Mouse (Mus musculus) C2C12 (cell line): ENCODE results near the gene Kcnj15. TPM values are rescaled to one million over a fixed set of nuclear protein-coding genes. Genes with fewer than 3 reads are reported as not detected.

Experiments
- H3K27me3 ChIP-seq: one replicate; pipeline ENCODE4 v1.6.1; 2011; ENCODE audit not compliant: control insufficient read depth, insufficient read depth, insufficient read length
- H3K36me3 ChIP-seq: one replicate; pipeline ENCODE4 v1.6.1; 2011; ENCODE audit not compliant: control insufficient read depth, insufficient read depth
- H3K4me3 ChIP-seq: one replicate; pipeline ENCODE4 v1.5.1; 2011; ENCODE audit warnings: mild to moderate bottlenecking, control low read depth; ENCODE audit not compliant: poor library complexity, insufficient read depth, severe bottlenecking
- H3K79me2 ChIP-seq: one replicate; pipeline ENCODE4 v1.6.1; 2011; ENCODE audit not compliant: control insufficient read depth, insufficient read depth
- H3K79me3 ChIP-seq: one replicate; pipeline ENCODE4 v1.6.1; 2011; ENCODE audit warnings: low read depth, control low read depth
- H3ac ChIP-seq: one replicate; pipeline ENCODE3; 2011; ENCODE audit warnings: low read depth; ENCODE audit not compliant: control insufficient read depth, insufficient read length
- CEBPB ChIP-seq: IDR thresholded peaks from one replicate; pipeline ENCODE4 v1.6.1; 2011; ENCODE audit warnings: low read depth, mild to moderate bottlenecking, control low read depth, moderate library complexity
- CTCF ChIP-seq: IDR thresholded peaks from one replicate; pipeline ENCODE4 v1.5.1; 2011; ENCODE audit not compliant: control insufficient read depth, insufficient read depth, insufficient read length
- FOSL1 ChIP-seq: IDR thresholded peaks from one replicate; pipeline ENCODE4 v1.8.0; 2011; ENCODE audit warnings: mild to moderate bottlenecking, low read length; ENCODE audit not compliant: poor library complexity, insufficient read depth, severe bottlenecking
- MAX ChIP-seq: IDR thresholded peaks from one replicate; pipeline ENCODE4 v1.6.1; 2011; ENCODE audit warnings: mild to moderate bottlenecking, control low read depth
- MYOD1 ChIP-seq: IDR thresholded peaks from one replicate; pipeline ENCODE4 v1.6.1; 2011; ENCODE audit warnings: low read depth; ENCODE audit not compliant: control insufficient read depth, insufficient read length
- MYOG ChIP-seq: IDR thresholded peaks from one replicate; pipeline ENCODE4 v1.6.1; 2011; ENCODE audit not compliant: control insufficient read depth, insufficient read length; ENCODE audit errors: extremely low read depth
- USF1 ChIP-seq: IDR thresholded peaks from one replicate; pipeline ENCODE4 v1.6.1; 2011; ENCODE audit warnings: low read depth, mild to moderate bottlenecking, control low read depth, moderate library complexity
- polyA plus RNA-seq: library from polyadenylated mRNA; unstranded; fragments of >200 nt; fragmentation: generic; extraction: Trizol; gene quantifications from one replicate; pipeline ENCODE4 v1.2.1, GENCODE M21; 2012; ENCODE audit warnings: missing spikeins

Gene Kcnj15
- polyA plus RNA-seq, 1 experiment, result 0.22 TPM

DNA sequence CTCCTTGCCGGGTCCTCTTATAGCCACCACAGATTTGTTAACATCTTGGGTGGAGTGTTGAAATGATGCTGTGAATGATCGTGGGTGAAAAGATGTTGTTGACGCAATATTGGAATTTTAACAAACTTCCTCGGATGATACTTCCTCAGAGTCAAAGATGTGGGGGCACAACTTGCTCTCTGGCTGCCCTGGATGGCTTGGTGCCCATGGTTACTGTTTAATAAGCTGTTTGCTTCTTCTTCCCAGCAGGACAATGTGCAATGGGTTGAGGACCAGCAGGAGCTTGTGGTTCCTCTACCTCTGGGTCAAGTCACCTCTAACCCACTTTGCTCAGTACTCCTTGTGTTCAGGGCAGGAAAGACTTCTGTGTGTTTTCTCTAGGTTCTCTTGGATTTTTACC is 15.2 kb upstream of the Kcnj15 start:
- H3K36me3 ChIP-seq, result no peaks in the 10 kb centered on the region
- H3K79me3 ChIP-seq, result no peaks in the 10 kb centered on the region
- H3K4me3 ChIP-seq, result no peak overlapping the region
- H3K79me2 ChIP-seq, result no peaks in the 10 kb centered on the region
- TF ChIP-seq MYOD1 (no peak), CTCF (no peak), CEBPB (no peak)
- no peaks in the 10 kb centered on the region for H3K27me3 ChIP-seq
- no peak overlapping the region for H3ac ChIP-seq

DNA sequence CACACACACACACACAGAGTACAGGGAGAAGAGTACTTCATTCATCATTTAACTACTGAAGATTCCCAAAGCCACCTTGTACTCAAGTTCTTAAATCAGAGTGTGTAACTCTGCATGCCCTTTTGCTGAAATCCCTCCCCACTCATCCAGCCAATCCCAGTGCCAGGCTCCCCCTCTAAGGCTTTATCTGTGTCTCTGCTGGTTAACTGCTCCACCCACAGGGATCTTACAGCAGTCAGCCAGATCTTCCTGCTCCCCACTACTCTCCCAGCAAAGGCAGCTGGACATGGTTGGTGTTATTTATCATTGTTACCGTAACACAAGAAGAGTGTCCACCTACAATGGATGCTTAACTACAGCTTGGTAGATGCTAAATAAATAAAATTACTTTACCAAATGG is 14.0 kb upstream of the Kcnj15 start:
- H3K79me2 ChIP-seq, result no peaks in the 10 kb centered on the region

DNA sequence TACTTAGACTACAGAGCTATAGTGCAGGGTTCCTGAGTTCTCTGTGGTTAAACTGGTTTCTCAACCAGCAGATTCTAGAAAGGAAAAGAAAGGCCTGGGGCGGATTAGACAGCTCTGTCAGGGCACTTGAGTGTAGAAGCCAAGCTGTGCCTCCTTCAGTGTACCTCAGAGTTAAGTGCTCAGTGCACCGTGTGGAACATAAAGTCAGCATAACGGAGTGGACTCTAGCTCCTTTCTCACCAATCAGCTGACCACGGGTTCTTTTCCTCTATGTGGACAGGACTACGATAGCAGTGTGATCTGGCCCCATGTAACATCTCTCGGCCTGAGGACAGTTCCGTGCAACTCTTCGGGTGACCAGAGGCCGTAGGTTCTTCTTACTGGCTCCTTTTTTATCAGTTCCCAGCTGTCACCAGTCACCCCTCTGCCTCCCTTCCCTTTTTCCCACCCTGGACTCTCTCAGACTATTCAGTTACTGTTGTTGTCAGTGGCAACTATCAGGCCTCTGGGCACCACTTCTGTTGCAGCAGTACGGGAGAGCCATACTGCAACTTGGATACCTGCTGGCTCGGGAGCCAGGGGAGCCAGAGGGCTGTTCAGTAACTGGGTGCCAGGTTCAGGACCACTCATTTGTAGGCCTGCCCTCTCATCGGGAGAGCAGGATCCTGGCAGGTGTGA is 12.6 kb upstream of the Kcnj15 start:
- no peaks in the 10 kb centered on the region for H3K79me3 ChIP-seq
- no peak for TF ChIP-seq FOSL1
- TF ChIP-seq MAX, result no peak
- no peak for TF ChIP-seq CTCF
- no peaks in the 10 kb centered on the region for H3K36me3 ChIP-seq
- no peaks in the 10 kb centered on the region for H3K79me2 ChIP-seq
- H3K27me3 ChIP-seq, result no peaks in the 10 kb centered on the region
- H3ac ChIP-seq, result no peak overlapping the region
- no peak overlapping the region for H3K4me3 ChIP-seq

More for the DNA sequence above, 14.0 kb upstream of the Kcnj15 start:
- Histone ChIP-seq H3K79me3 (no peaks in the 10 kb centered on the region), H3K36me3 (no peaks in the 10 kb centered on the region), H3ac (no peak overlapping the region), H3K4me3 (no peak overlapping the region), H3K27me3 (no peaks in the 10 kb centered on the region)
- TF ChIP-seq MAX (no peak), CEBPB (no peak)

DNA sequence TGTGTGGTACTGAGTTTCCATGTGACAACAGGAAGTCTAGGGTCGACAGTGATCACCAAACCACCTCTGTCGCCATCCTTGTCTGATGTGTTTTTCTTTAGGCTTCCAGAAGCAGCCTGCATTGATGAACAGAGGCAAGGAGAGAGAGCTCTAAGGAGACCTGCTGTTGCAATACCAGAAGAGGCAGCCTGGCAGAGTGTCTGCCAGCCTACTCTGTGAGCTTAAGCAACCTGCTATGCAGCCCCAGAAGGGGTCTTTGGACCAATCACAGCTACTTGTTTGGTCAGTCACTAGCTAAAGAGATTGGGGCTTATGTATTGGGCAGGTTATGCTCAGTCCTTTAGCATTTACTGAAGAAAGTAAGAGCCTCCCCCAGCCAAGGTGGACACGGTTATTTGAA is 11.9 kb upstream of the Kcnj15 start:
- Histone ChIP-seq H3K27me3 (no peaks in the 10 kb centered on the region), H3K79me3 (no peaks in the 10 kb centered on the region), H3K4me3 (no peak overlapping the region), H3K79me2 (no peaks in the 10 kb centered on the region), H3ac (no peak overlapping the region), H3K36me3 (no peaks in the 10 kb centered on the region)
- TF ChIP-seq CEBPB (no peak), MYOG (no peak)

DNA sequence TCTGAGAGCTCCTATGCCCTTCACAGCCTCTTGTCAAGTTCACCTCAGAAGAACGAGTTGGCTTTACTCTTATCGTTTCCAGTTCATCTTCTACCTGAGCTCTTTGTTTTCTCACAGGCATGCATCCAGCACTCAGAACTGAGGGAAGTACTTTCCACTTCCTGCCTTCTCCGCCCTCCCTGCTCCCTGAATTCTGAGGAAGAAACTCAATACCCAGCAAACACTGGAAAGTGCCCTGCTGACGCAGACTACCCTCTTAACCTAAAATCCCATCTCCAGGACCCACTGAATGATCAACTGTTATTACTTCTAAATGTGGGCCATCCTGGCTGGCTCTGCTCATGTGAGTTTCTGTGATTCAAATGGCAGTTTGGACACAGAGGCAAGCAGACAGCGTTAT is 8.7 kb upstream of the Kcnj15 start:
- Histone ChIP-seq H3K79me3 (no peaks in the 10 kb centered on the region), H3K27me3 (no peaks in the 10 kb centered on the region), H3K79me2 (no peaks in the 10 kb centered on the region), H3ac (no peak overlapping the region), H3K4me3 (no peak overlapping the region), H3K36me3 (no peaks in the 10 kb centered on the region)
- TF ChIP-seq MYOG, result no peak
- no peak for TF ChIP-seq MAX
- no peak for TF ChIP-seq USF1
- no peak for TF ChIP-seq CEBPB

DNA sequence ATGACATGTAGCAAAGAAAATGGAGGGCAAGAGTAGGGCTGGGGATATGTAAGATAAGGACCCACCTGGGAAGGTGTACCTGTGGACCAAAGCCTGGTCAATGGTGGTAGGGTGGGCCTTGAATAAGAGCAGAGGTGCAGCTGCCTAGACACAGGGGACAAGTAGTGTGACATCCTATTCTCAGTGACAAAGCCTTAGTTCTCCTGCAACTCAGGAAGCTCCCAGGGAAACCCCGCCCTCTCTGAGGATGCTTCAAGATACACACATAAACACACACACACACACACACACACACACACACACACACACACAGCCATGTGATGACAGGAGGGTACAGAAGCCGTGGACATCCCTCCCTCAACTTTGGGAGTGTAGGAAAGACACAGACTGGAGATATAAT is 710 bp upstream of the Kcnj15 start:
- TF ChIP-seq CTCF (no peak), FOSL1 (no peak), MAX (no peak), MYOG (no peak), USF1 (no peak), MYOD1 (no peak), CEBPB (no peak)
- Histone ChIP-seq H3K36me3 (no peaks in the 10 kb centered on the region), H3K4me3 (no peak overlapping the region), H3K27me3 (peaks cover 3% of the 10 kb centered on the region), H3ac (no peak overlapping the region), H3K79me2 (no peaks in the 10 kb centered on the region), H3K79me3 (no peaks in the 10 kb centered on the region)

DNA sequence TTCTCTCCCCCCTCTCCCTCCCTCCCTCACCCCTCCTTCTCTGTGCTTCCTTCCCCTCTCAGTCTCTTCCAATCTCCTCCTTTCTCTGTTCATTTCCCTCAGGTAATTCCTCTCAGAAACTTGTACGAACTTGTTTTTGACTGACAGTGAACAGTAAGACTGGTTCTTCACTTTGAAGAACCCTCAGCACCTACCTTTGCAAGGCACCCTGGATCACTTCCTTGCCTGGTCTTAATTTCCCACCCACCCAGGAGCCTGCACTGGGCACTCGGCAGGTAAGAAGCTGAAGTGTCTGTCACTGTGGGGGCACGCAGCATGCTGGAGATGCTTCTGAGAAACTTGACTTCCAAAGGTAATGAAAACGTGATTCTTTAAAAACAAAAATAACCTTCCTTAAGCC is 742 bp downstream of the Kcnj15 start:
- TF ChIP-seq CTCF (no peak), USF1 (no peak), CEBPB (no peak), MAX (no peak), MYOD1 (no peak), MYOG (no peak), FOSL1 (no peak)
- peaks cover 3% of the 10 kb centered on the region for H3K27me3 ChIP-seq
- H3K79me2 ChIP-seq, result no peaks in the 10 kb centered on the region
- H3K79me3 ChIP-seq, result no peaks in the 10 kb centered on the region
- no peak overlapping the region for H3K4me3 ChIP-seq
- H3ac ChIP-seq, result no peak overlapping the region
- no peaks in the 10 kb centered on the region for H3K36me3 ChIP-seq
